Mouse (Mus musculus) WW6 (cell line): ENCODE results near the gene Slc17a1.

Experiments used
- DNase-seq: peaks from one replicate; pipeline ENCODE4 v3.0.0-alpha.2; 2013; ENCODE audit warnings: low read depth, low spot score

Gene Slc17a1

GRCm38 (mm10) chr13:23867405-23867804, at the start of gene Slc17a1:
TSS of gene Slc17a1 (plus strand) at chr13:23867750.
- no peak for DNase-seq

- DNase-seq = no peak
Measured at GRCm38 (mm10) chr13:23820179-23820940, 47.2 kb upstream of the Slc17a1 start.

- DNase-seq = no peak
Measured at GRCm38 (mm10) chr13:23822213-23822612, 45.3 kb upstream of the Slc17a1 start.

GRCm38 (mm10) chr13:23826606-23827005, 40.9 kb upstream of the Slc17a1 start:
- DNase-seq = no peak

- DNase-seq = peak; percentile 20
Measured at GRCm38 (mm10) chr13:23833053-23833452, 34.5 kb upstream of the Slc17a1 start.

GRCm38 (mm10) chr13:23834836-23835235, 32.7 kb upstream of the Slc17a1 start:
- no peak for DNase-seq

GRCm38 (mm10) chr13:23836630-23837029, 30.9 kb upstream of the Slc17a1 start:
- no peak for DNase-seq

GRCm38 (mm10) chr13:23839308-23839707, 28.2 kb upstream of the Slc17a1 start, which contains the start of gene Slc17a3:
TSS of gene Slc17a3 (plus strand) at chr13:23839434.
- DNase-seq = no peak

- no peak for DNase-seq
Measured at GRCm38 (mm10) chr13:23845851-23846250, 21.7 kb upstream of the Slc17a1 start.

- no peak for DNase-seq
Measured at GRCm38 (mm10) chr13:23849299-23849698, 18.3 kb upstream of the Slc17a1 start.

- DNase-seq = no peak
Measured at GRCm38 (mm10) chr13:23856401-23856800, 11.1 kb upstream of the Slc17a1 start.

- DNase-seq = no peak
Measured at GRCm38 (mm10) chr13:23861815-23862214, 5.7 kb upstream of the Slc17a1 start.

- DNase-seq = no peak
Measured at GRCm38 (mm10) chr13:23864711-23865110, 2.8 kb upstream of the Slc17a1 start.

GRCm38 (mm10) chr13:23866086-23866710, 1.4 kb upstream of the Slc17a1 start:
- no peak for DNase-seq

GRCm38 (mm10) chr13:23867000-23867399, 550 bp upstream of the Slc17a1 start:
- DNase-seq = no peak

GRCm38 (mm10) chr13:23868790-23869533, 1.4 kb downstream of the Slc17a1 start:
- no peak for DNase-seq

- no peak for DNase-seq
Measured at GRCm38 (mm10) chr13:23869996-23870395, 2.4 kb downstream of the Slc17a1 start.

- DNase-seq = no peak
Measured at GRCm38 (mm10) chr13:23873141-23873540, 5.6 kb downstream of the Slc17a1 start.

- no peak for DNase-seq
Measured at GRCm38 (mm10) chr13:23879106-23879505, 11.6 kb downstream of the Slc17a1 start.

GRCm38 (mm10) chr13:23879636-23880035, 12.1 kb downstream of the Slc17a1 start:
- no peak for DNase-seq

- no peak for DNase-seq
Measured at GRCm38 (mm10) chr13:23885540-23885939, 18.0 kb downstream of the Slc17a1 start.

GRCm38 (mm10) chr13:23887026-23887725, 19.6 kb downstream of the Slc17a1 start:
- no peak for DNase-seq
